Mouse (Mus musculus) CD4-positive, CD25-positive, alpha-beta regulatory T cell (primary cell): ENCODE results near the gene Cyp2a22. TPM values are rescaled to one million over a fixed set of nuclear protein-coding genes. Genes with fewer than 3 reads are reported as not detected.

Experiments used
- polyA plus RNA-seq: library from polyadenylated mRNA; unstranded; fragments of 100-300 nt; shearing (Covaris generic); gene quantifications from one replicate; pipeline ENCODE4 v1.2.1, GENCODE M21; 2017

The Cyp2a22 gene
- polyA plus RNA-seq, result not detected

DNA sequence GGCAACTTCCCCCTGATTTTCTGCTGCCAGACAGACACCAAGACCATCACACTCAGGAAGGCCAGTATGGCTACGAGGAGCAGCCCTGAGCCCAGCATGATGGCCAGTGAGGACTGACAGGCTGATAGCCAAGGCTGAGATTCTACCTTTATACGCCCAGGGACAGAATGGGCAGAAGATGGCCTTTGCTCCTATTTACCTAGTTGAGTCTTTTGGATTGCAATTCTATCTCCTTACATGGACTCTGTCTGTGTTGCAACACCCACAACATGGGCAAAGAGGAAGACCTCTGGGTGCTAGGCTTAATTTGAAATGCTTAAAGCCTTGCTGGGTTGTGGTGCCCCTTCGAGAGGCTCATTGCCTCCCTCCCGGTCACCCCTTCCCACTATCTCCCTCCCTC, at the start of gene Cyp2a22:
Cyp2a22 (minus strand) TSS at position 123 of the 400 bp plus-strand sequence.

Other genes starting within 250 kb of the Cyp2a22 start
- not detected for gene Cyp2b19, start 182.2 kb downstream of the Cyp2a22 start, polyA plus RNA-seq
- not detected for gene Cyp2g1, start 130.5 kb downstream of the Cyp2a22 start, polyA plus RNA-seq
- gene Cyp2a5, start 104.1 kb downstream of the Cyp2a22 start, polyA plus RNA-seq, result not detected
- gene Cyp2a12, start 89.7 kb upstream of the Cyp2a22 start, polyA plus RNA-seq, result not detected
- gene Cyp2f2, start 180.5 kb upstream of the Cyp2a22 start, polyA plus RNA-seq, result not detected
- 0.12 TPM for gene Cyp2t4, start 214.3 kb upstream of the Cyp2a22 start, polyA plus RNA-seq
- gene Egln2, start 227.4 kb upstream of the Cyp2a22 start, polyA plus RNA-seq, result 75.4 TPM
- gene Rab4b, start 239.5 kb upstream of the Cyp2a22 start, polyA plus RNA-seq, result 160 TPM
- 1.5 TPM for gene Gm21983, start 241.7 kb upstream of the Cyp2a22 start, polyA plus RNA-seq
- gene Mia, start 241.8 kb upstream of the Cyp2a22 start, polyA plus RNA-seq, result not detected